Mouse (Mus musculus): ENCODE measurements around the gene Sf3a1.

DNA sequence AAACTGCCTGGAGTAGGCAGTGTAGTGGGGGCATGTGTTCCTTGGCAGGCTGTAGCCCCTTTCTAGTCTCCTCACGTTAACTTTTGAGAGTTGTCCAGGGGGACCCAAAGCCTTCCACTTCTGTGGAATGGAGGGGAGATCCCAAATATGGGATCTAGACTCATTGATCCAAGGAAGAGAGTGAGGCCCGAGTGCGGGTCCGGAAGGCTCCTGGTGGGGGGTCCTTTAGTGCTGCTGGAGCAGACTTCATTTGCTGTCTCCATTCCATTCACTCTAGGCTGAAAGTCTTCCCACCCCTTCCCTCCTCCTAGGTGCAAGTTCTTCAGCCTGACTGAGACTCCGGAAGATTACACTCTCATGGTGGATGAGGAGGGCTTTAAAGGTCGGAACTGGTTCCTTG is 58.5 kb downstream of the Sf3a1 start:
- TF ChIP-seq EP300 (optimal IDR thresholded peaks at IDR 0.05) (no peak), CTCF (IDR thresholded peaks at IDR 0.05; ENCODE audit: low read depth) (no peak)

All from stomach, postnatal 0 days (tissue).